Mouse (Mus musculus) E14TG2a.4 (cell line): ENCODE results near the gene Zfyve28.

Experiments
- CTCF ChIP-seq: conservative IDR thresholded peaks from 2 replicates; pipeline ENCODE4 v1.5.1; 2014; ENCODE audit warnings: low read length
- NANOG ChIP-seq: IDR thresholded peaks from 2 replicates; pipeline ENCODE4 v1.6.1; 2014; ENCODE audit warnings: borderline replicate concordance, low read length, mixed read lengths

DNA sequence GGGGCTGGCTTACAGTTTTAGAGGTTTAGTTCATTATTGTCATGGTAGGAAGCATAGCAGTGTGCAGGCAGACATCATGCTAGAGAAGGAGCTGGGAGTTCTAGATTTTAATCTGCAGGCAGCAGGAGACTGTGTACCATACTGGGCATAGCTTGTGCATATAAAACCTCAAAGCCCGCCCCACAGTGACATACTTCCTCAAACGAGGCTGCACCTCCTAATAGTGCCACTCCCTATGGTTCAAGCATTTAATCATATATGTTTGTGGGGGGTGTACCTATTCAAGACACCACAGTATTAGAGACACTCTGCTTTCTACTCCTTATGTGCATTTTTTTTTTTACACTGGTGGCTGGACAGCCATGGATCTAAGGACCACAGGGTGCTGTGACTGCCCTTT is 41.9 kb upstream of the Zfyve28 start:
- TF ChIP-seq CTCF: no peak
- TF ChIP-seq NANOG: no peak
